Mouse (Mus musculus) embryonic stem cell, embryonic (primary cell): Measurements from ENCODE around the gene Rplp1.

Experiments
- CTCF ChIA-PET, 4 experiments: fragments of 300-600 bp in 2 of 4; fragments of 350-600 bp in 2 of 4; sonication (Branson Sonifier 250); formaldehyde crosslinking; loops; one replicate each; lab custom pipeline; 2022; ENCODE audit warnings: inconsistent platforms in 2 of 4; lab: Charles Lee
- POLR2A ChIA-PET, 4 experiments: fragments of 300-600 bp in 2 of 4; fragments of 350-600 bp in 2 of 4; sonication (Branson Sonifier 250); formaldehyde crosslinking; loops; one replicate each; lab custom pipeline; 2022; ENCODE audit warnings: antibody characterized with exemption in 4 of 4, inconsistent platforms in 1 of 4; lab: Charles Lee

The Rplp1 gene

DNA sequence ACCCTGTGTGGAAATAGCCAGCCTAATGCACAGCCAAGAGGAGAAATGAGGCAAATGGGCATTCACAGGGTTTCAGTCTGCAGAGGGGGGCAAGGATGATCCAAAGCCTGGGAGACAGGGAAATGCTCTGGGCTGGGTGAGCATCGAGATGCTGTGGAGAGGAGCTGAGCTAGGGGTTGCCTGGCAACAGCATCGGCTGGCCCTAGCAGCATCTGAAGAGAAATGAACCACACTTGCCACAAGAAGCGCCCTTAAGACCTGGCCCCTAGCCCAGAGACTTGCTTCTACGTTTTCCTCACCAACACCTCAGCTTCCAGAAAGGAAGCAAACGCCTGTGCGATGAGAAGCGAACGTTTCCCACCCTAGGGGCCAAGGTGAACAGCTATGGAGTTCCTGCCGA, 11.9 kb downstream of the Rplp1 start:
- ChIA-PET CTCF (no interaction called here), POLR2A (interaction anchor here in 2 of 4 experiments (1.0 to 3.2 kb wide), 4 partner anchors 9 to 36 kb away, joined by 3 to 18 read pairs (median 8); partner anchors contain the start of gene Rplp1 (in 2 of the 2))

DNA sequence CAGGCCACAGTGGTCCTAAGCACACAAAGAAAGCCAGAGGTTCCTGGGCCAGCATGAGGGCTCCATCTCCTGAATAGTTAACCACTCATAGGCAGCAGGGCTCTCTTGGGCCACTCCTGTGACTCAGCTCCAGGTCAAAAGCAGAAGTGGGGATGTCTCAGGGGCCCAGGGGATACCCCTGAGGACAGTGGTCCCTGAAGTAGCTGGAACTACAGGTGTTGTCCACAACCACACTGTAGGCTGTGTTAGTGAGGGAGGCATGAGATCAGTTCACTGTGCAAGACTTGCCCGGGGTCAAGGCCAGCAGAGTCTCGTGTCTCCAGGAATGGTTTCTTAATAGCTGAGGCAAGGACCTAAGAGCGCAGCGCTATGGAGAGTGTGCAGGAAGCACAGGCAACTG, 12.8 kb downstream of the Rplp1 start:
- POLR2A ChIA-PET, result interaction anchor here in 3 of 4 experiments (0.6 to 3.1 kb wide), 4 partner anchors 9 to 890 kb away, joined by 4 to 9 read pairs (median 5); partner anchors contain the start of gene Rplp1 (in 1 of the 3)
- CTCF ChIA-PET, result interaction anchor here in 1 of 4 experiments (0.5 kb wide), 1 partner anchor 617 kb away, joined by 3 read pairs; no protein-coding TSS in a partner anchor

DNA sequence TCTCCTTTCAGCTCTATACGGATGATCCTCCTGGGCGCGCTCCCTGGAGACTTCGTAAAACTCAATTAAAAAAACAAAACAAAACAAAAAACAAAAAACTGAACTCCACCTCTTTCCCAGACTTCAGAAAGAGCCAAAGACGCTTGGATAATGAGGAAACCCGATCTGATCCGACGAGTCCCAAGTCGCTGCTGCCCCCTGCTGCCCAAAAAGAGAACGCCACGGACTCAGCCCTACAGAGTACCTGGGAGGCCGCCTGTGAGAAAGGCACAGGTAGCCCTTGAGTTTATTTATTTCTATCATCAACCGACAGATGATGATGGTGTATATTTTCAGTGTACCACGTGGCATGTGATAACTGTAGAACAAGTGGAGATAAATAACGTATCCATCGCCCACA, 14.5 kb downstream of the Rplp1 start:
- CTCF ChIA-PET, result interaction anchor here (0.5 to 2.7 kb wide), 19 partner anchors 11 to 1250 kb away, joined by 3 to 15 read pairs (median 4); no protein-coding TSS in a partner anchor
- POLR2A ChIA-PET, result interaction anchor here in 2 of 4 experiments (3.1 to 3.6 kb wide), 2 partner anchors 10 to 11 kb away, joined by 9 to 25 read pairs; no protein-coding TSS in a partner anchor

DNA sequence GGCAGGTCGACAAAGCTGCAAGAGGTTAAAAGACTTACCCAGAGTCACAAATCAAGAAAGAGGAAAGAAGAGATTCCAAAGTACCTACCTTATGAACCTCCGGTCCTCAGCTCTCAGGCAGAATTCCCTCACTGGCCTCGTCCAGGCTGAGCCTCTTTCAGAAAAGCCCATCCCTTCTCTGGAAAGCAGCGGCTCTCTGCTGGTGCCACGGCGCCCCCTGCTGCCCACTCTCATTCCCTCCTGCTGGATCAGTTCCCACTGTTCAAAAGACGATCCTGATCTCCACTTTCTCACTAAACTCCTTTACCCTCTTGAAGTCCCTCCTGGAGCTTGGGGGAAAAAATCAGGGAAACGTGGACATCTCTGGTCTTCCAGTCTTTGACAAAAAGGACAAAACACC, 15.9 kb downstream of the Rplp1 start:
- ChIA-PET POLR2A (interaction anchor here in 3 of 4 experiments (0.6 to 3.6 kb wide), 8 partner anchors 12 to 859 kb away, joined by 3 to 25 read pairs (median 3); partner anchors contain the start of gene Rplp1 (in 1 of the 3)), CTCF (interaction anchor here (0.5 to 2.7 kb wide), 22 partner anchors 14 to 960 kb away, joined by 3 to 15 read pairs (median 4); no protein-coding TSS in a partner anchor)

DNA sequence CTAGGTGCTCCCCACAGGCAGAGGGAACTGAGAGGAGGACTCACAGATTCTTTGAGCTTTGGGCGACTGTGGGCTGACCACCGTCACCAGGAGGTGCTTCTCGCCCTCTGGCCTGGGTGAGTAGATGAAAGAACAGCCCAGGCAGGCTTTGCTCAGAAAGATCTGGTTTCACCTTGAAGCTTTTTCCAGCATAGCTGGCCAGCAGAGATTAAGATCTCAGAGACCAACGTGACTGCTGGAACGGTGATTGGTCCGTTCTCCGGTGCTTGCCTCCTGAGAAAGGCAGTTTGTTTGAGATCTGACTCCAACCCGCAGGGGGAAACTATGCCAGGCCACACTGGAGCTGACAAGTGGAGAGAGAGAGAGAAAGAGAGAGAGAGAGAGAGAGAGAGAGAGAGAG, 19.3 kb downstream of the Rplp1 start:
- POLR2A ChIA-PET, result interaction anchor here (0.5 to 1.7 kb wide), 9 partner anchors 11 to 1021 kb away, joined by 3 to 5 read pairs (median 3); partner anchors contain the start of gene Rplp1 (in 1 of the 4)

DNA sequence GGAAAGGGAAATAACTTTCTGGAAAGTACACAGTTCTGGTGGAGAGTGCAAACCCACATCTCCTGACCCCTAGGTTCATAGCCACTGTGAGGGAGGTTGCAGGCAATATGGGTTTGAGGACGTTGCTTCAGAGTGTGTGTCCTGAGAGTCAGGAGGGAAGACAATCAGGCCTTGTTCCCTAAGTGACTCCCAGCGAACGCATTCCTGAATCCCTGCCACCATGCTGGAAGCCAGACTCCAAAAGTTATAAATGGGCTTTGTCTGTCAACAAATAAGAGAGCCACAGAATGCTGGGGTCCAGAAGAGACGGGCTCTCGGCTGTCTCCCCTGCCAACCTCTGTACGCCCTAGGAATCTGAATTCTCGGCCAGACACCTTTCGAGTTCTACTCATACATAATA, 24.5 kb downstream of the Rplp1 start:
- POLR2A ChIA-PET, result interaction anchor here in 1 of 4 experiments (1.3 kb wide), 1 partner anchor 24 kb away, joined by 6 read pairs; the partner anchor contains the start of gene Rplp1

More for the DNA sequence above, 19.3 kb downstream of the Rplp1 start:
- CTCF ChIA-PET, result interaction anchor here in 3 of 4 experiments (0.6 to 1.6 kb wide), 6 partner anchors 10 to 1652 kb away, joined by 3 to 6 read pairs (median 3); no protein-coding TSS in a partner anchor

DNA sequence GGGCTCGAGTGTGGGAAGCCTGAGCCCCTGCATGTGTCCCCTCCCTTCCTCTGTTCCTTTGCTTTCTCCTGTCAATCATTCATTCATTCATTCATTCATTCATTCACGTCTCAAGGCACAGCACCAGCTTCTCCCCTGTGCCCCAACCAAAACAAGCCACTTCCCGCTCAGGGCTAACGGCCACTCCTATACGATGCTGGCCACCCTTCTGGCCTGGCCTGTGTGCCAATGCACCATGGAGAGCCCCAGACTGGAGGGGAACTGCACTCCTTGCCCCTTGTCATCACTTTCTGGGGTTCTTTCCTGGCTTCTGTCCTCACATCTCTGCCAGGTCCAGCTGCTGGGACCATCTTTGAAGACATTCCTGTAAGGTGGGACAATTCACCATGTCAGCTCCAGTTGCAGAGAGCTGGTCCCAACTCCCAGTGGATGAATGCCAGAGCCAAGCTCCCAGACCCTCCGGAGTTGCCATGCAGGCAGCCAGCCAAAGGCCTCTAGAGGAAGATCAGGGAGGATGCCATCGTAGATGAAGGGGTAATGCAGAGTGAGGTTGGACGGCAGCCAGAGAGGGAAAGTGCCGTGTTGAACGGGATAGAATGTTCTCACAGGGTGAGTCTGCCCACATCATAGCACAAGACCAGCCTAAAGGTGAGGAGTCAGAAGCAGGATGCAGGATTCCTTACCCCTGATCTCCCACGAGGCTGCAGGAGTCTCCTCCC, 26.5 kb downstream of the Rplp1 start:
- ChIA-PET POLR2A (interaction anchor here in 1 of 4 experiments (1.2 to 1.6 kb wide), 2 partner anchors 10 to 26 kb away, joined by 4 to 9 read pairs; partner anchors contain the start of gene Rplp1), CTCF (interaction anchor here in 2 of 4 experiments (1.1 to 2.7 kb wide), 2 partner anchors 9 kb away, joined by 4 to 9 read pairs; no protein-coding TSS in a partner anchor)

More for the DNA sequence above, 24.5 kb downstream of the Rplp1 start:
- CTCF ChIA-PET, result interaction anchor here in 2 of 4 experiments (0.6 to 1.3 kb wide), 2 partner anchors 30 to 35 kb away, joined by 3 read pairs; no protein-coding TSS in a partner anchor

DNA sequence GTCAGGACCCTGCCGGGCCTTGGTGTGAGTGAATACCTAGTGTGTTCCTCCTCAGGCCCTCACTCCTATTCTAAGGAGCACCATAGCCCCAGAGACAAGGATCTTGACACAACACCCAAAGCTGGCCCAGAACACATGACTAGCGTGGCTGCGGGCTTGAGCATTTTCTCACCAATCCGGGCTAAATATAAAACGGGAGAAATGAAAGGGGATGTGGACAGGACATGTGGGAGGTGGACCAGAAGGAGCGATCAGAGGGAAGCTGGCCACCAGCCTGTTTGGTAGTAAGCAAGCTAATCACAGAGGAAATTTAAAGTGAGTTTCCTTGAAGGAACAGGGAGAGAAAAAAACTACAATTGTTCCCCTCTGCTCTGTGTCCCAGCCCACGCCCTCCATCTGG, 28.4 kb downstream of the Rplp1 start:
- ChIA-PET POLR2A (no interaction called here), CTCF (interaction anchor here in 3 of 4 experiments (0.6 kb wide), 3 partner anchors 35 to 486 kb away, joined by 3 to 4 read pairs (median 4); no protein-coding TSS in a partner anchor)

DNA sequence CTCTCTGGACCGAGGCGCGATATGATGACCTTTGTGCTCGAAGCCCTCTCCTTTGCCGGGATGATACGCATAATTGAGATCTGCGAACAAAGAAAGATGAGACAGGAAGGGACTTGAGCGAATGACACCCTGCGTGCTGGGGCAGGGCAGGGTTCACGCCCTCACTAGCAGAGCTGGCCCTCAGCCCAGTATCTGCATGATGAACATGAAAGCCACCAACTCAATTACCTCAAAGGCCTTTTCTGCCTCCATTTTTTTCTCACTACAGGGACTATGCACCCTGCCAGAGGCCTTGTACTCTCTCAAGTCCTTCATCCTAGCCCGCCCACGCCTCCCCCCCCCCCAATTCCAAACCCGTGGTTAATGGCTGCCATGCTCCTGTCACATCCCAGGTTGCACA, 29.4 kb downstream of the Rplp1 start:
- ChIA-PET POLR2A (interaction anchor here in 2 of 4 experiments (0.6 to 1.2 kb wide), 3 partner anchors 26 to 851 kb away, joined by 3 to 5 read pairs (median 3); partner anchors contain the start of gene Rplp1 (in 1 of the 2)), CTCF (interaction anchor here in 2 of 4 experiments (0.8 to 1.6 kb wide), 3 partner anchors 10 to 14 kb away, joined by 3 to 8 read pairs (median 5); no protein-coding TSS in a partner anchor)

DNA sequence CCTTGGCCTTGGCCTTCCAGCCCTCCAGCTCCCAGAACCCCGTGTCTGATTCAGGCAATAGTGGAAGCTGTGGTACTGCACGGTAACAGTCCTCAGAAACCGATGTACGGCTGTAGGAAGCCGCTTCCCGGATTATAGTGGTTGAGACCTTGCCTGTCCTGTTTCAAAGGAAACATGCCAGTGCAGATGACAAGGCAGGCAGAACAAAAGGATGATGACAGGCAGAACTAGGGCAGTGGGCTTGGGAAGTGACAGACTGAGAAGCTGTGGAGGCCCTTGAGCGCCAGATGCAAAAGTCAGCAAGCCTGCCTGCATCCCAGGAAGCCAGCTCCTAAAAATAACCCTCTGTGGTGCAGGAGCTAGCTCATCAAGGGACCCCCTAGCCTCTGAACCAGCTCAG, 30.0 kb downstream of the Rplp1 start:
- ChIA-PET POLR2A (interaction anchor here in 2 of 4 experiments (0.5 to 1.2 kb wide), 3 partner anchors 11 to 30 kb away, joined by 3 to 4 read pairs (median 3); partner anchors contain the start of gene Rplp1 (in 1 of the 2)), CTCF (interaction anchor here in 2 of 4 experiments (0.8 to 1.6 kb wide), 4 partner anchors 11 to 160 kb away, joined by 3 to 8 read pairs (median 4); no protein-coding TSS in a partner anchor)

DNA sequence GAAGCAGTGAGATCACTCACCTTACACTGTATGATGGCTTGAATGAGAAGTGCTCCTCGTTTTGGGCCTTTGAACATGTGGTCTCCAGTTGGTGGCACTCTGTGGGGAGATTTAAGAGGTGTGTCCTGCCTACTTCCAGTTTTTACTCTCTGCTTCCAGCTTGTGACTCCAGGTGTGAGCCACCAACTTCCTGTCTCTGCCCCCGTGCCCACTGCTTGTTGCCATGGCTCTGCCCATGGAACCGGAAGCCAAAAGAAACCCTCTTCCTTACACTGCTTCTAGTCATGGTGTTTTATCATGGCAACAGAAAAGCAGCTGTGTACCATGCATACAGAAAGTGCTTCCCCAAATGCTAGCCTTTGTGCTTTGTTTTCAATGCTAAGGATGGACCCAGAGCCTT, 32.2 kb downstream of the Rplp1 start:
- POLR2A ChIA-PET, result interaction anchor here in 2 of 4 experiments (0.5 to 1.1 kb wide), 3 partner anchors 241 to 587 kb away, joined by 3 to 4 read pairs (median 3); partner anchors contain the start of gene Glce (in 1 of the 2)
- CTCF ChIA-PET, result interaction anchor here in 3 of 4 experiments (0.6 to 1.1 kb wide), 4 partner anchors 22 to 293 kb away, joined by 3 read pairs; no protein-coding TSS in a partner anchor

DNA sequence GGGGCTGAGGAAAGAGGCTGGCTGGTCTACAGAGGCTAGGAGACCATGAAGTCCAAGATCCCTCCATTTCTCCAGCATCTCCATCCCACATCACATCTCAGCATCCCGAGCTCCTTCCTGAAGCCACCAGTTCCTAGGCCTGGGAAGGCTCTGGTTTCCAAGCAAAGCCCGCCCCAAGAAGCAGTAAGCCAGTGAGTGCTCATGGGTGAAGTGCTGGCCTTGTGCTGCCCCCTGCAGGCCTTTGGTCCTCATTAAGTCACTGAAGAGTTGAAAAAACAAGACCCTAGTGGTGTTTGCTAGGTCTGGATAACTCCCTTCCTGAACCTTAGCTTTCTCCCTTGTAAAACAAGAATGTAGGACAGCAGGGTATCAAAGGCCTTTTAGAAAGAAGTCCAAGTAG, 35.5 kb downstream of the Rplp1 start:
- CTCF ChIA-PET, result interaction anchor here (0.5 to 4.3 kb wide), 56 partner anchors 8 to 1160 kb away, joined by 3 to 30 read pairs (median 4); no protein-coding TSS in a partner anchor
- POLR2A ChIA-PET, result interaction anchor here in 3 of 4 experiments (0.6 to 2.6 kb wide), 14 partner anchors 9 to 1091 kb away, joined by 3 to 27 read pairs (median 4); no protein-coding TSS in a partner anchor

DNA sequence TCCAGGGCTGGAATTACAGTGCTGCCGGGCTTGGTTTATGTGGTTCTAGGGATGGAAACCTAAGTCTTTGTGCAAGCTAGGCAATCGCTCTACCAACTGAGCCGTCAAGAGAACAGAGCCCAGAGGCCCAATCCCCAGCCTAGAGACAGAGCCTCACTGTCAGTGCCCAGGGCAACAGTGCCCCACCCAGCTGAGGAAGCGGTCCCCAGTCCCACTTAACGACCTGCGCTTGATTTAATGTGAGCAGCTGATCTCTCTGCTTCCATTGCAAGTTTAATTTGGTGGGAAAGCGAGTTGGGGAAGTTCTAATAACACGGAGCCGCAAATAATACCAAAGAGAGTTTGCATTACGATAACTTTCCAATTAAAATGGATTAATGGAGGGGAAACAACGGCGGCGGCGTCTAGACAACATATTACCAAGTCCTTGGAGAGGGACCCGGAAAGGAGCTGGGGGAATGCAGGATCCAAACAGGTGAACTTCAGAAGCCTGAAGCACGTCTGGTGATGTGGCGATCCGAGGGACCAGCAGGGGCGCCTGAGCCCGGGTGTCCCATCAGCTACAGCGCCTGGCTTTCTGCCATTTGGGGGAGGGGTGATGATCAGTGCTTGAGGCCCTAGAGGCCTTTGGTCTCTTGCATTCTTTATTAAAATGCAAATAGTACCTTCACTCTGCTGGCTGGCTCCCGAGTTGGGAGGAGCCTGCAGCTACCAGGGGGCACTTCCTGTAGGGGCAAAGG, 36.8 kb downstream of the Rplp1 start:
- POLR2A ChIA-PET, result interaction anchor here (0.5 to 2.6 kb wide), 19 partner anchors 9 to 1090 kb away, joined by 3 to 27 read pairs (median 4); partner anchors contain the start of gene Rplp1 (in 2 of the 4)
- CTCF ChIA-PET, result interaction anchor here (0.5 to 4.3 kb wide), 41 partner anchors 10 to 937 kb away, joined by 3 to 30 read pairs (median 4); no protein-coding TSS in a partner anchor

DNA sequence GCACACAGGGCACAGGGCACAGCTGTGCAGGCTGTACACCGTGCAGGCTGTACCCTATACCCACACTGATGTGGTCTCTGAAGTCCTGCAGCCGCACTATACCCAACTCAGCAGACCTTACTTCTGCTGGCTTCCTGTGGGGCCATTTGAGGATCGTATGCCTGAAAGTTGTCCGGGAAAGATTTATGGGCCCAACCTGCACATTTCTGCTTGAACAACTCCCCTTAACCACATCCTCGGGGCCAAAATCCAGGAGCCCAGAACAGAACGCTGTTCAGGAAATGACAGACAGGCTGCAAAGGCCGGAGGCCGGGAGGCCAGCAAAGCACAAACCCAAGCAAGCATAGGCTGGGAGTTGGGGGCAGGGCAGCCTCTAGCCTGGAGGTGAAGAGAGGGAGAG, 41.0 kb downstream of the Rplp1 start:
- ChIA-PET POLR2A (interaction anchor here in 3 of 4 experiments (0.6 to 2.1 kb wide), 6 partner anchors 13 to 889 kb away, joined by 3 to 5 read pairs (median 4); no protein-coding TSS in a partner anchor), CTCF (interaction anchor here in 3 of 4 experiments (0.6 to 1.0 kb wide), 5 partner anchors 13 to 1219 kb away, joined by 3 to 6 read pairs (median 4); no protein-coding TSS in a partner anchor)

DNA sequence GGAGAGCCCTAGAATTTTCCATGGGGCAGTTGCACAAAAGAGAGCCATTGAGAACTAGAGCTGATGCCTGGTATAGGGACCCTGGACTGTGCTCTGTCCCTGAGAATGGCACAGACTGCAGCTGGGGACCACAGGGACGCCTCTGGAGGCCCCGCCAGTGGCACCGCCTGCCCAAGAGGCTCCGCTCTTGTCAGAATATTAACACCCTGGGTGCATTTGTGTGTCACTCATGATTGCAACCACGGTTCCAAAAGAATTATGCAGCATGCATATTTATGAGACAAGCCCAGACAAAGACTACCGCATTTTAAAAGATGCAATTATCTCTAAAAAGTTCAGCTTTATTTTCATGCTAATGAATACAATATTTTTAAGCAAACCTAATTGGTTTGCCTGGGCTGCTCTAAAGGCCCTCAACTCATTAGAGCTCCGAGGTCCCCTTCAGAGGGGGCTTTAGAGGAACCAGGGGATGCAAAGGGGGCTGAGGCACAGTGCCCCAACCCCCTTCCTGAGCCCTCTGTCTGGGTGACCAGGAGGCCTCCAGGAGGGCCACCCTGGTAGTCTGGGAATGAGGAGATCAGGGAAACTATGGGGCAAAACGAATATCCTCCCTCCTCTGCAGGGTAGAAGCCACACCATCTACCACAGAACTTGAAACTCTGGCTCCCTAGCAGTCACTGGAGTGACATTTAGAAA, 41.9 kb downstream of the Rplp1 start:
- ChIA-PET CTCF (interaction anchor here in 1 of 4 experiments (0.8 to 1.3 kb wide), 2 partner anchors 12 to 148 kb away, joined by 3 to 5 read pairs; no protein-coding TSS in a partner anchor), POLR2A (interaction anchor here in 2 of 4 experiments (0.7 to 2.1 kb wide), 5 partner anchors 12 to 872 kb away, joined by 3 to 4 read pairs (median 3); no protein-coding TSS in a partner anchor)

DNA sequence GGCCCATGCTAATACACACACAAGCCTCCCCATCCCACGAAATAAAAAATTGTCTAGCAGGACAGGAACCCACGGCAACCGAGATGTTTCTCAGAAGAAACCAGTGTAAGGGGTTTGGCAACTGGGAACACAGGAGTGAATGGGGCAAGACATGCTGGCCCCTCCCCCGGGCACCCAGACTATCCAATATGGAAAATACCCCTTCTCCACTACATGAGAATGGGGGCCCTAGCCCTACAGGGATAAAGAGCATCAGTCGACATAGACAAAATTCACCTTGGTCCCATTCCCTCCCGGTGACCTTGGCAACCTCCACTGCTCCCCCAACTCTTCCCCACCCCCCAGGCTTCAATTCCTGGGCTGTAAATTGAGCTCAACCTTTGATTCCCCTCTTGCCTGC, 42.5 kb downstream of the Rplp1 start:
- CTCF ChIA-PET, result interaction anchor here in 1 of 4 experiments (1.3 kb wide), 1 partner anchor 11 kb away, joined by 5 read pairs; no protein-coding TSS in a partner anchor

More for the DNA sequence above, 42.5 kb downstream of the Rplp1 start:
- POLR2A ChIA-PET, result interaction anchor here in 2 of 4 experiments (0.6 to 2.1 kb wide), 5 partner anchors 11 to 871 kb away, joined by 3 to 4 read pairs (median 3); no protein-coding TSS in a partner anchor
